Mouse (Mus musculus): ENCODE data around the gene Tnfrsf9.

DNA sequence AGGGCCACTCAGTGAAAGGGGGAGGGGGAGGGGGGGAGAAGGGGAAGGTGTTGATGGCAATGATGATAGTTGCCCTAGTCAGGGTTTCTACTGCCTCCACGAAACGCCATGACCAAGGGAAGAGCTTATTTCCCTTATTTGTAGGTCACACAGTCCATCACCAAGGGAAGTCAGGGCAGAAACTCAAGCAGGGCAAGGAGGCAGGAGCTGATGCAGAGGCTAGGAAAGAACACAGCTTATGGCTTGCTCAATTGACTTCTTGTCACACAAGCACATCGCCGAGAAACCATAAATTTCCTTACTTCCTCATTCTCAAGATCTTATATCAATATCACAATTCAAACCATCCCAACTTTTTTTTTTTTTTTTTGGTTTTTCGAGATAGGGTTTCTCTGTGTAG lies 23.1 kb upstream of the Tnfrsf9 start:
- TF ChIP-seq CTCF (IDR thresholded peaks at IDR 0.05; ENCODE audit: low read depth) (no peak), EP300 (IDR thresholded peaks at IDR 0.05; ENCODE audit: low read depth) (no peak)
